ENCODE assay signal across 14 mouse cellular contexts in genomic region chr9:86514390-86514789, GRCm38 (mm10).
"Had no signal": no experiment of that assay in that cellular context is flagged by ENCODE, and none has a peak within 500 bp of the region (broad histone marks: within the 10 kb centered on the region; RNA-seq: fewer than 3 reads in every experiment).

No protein-coding gene starts in this region.

- ATAC-seq: midbrain, embryonic 13.5 days; midbrain, embryonic 15.5 days had no signal

- H3K9ac ChIP-seq: lung, embryonic 14.5 days; midbrain, embryonic 13.5 days; midbrain, embryonic 15.5 days; neural tube, embryonic 12.5 days; stomach, embryonic 15.5 days had no signal

- H3K27ac ChIP-seq: midbrain, embryonic 13.5 days; midbrain, embryonic 15.5 days; neural tube, embryonic 12.5 days; stomach, embryonic 15.5 days; stomach, postnatal 0 days had no signal

- H3K9me3 ChIP-seq: megakaryocyte, embryonic 14.5 days; midbrain, embryonic 13.5 days; midbrain, embryonic 15.5 days; neural tube, embryonic 12.5 days; stomach, embryonic 15.5 days had no signal

- H3K4me3 ChIP-seq: megakaryocyte, embryonic 14.5 days; midbrain, embryonic 13.5 days; midbrain, embryonic 15.5 days; neural tube, embryonic 12.5 days; stomach, embryonic 15.5 days had no signal

- H3K4me2 ChIP-seq: lung, embryonic 14.5 days; midbrain, embryonic 11.5 days; midbrain, embryonic 13.5 days; midbrain, embryonic 15.5 days; neural tube, embryonic 12.5 days; stomach, embryonic 15.5 days had no signal

- DNase-seq: lung, adult 18-20 months; lung, embryonic 14.5 days; lung, postnatal 4 days; right cerebral cortex, postnatal 14 days; thymus, adult 2 months; thymus, postnatal 25 days; thymus, postnatal 4 days had no signal

- H3K4me1 ChIP-seq: midbrain, embryonic 13.5 days; midbrain, embryonic 15.5 days; neural tube, embryonic 12.5 days; stomach, embryonic 15.5 days had no signal

- H3K27me3 ChIP-seq: megakaryocyte, embryonic 14.5 days; midbrain, embryonic 13.5 days; midbrain, embryonic 15.5 days; neural tube, embryonic 12.5 days; stomach, embryonic 15.5 days had no signal
